Mouse (Mus musculus): ENCODE measurements around the gene Ciart.

The Ciart gene

DNA sequence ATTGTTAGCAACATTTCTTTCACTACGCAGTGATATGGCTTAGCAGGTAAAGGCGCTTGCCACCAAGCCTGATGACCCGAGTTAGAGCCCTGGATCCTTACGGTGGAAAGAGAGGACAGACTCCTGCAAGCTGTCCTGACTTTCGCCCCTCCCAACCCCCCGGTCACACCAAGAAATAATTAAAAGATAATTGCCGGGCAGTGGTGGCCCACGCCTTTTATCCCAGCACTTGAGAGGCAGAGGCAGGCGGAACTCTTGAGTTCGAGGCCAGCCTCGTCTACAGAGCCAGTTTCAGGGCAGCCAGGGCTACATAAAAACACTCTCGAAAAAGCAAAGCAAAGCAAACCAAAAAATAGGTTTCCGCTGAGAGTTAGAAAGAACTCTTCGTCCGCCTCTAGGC, 11.1 kb downstream of the Ciart start:
- in situ Hi-C loops (cut with MboI; ENCODE audit: unreplicated experiment in 2 of 2): loop anchor here in 1 of 2 experiments (5.0 kb wide), 1 partner anchor 186 kb away; the partner anchor contains the start of gene Vps45

DNA sequence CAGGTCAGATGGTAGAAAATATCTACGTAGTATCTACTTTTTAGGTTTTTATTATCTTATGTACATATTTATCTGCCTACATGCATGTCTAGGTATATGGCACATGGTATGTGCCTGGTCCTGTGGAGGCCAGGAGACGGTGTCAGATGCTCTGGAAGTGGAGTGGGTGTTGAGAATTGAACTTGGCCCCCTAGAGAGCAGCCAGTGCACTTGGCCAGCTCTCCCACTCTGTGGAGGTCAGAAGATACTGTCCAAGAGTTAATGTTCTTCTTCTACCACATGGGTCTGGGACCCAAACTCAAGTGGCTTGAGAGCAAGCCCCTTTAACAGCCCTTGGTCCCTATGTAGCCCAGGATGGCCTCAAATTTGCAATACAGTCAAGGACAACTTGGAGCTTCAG, 14.6 kb downstream of the Ciart start:
- in situ Hi-C loops (cut with MboI; ENCODE audit: unreplicated experiment in 2 of 2): loop anchor here (5.0 to 10.0 kb wide), 2 partner anchors 40 to 47 kb away; no protein-coding TSS in a partner anchor

DNA sequence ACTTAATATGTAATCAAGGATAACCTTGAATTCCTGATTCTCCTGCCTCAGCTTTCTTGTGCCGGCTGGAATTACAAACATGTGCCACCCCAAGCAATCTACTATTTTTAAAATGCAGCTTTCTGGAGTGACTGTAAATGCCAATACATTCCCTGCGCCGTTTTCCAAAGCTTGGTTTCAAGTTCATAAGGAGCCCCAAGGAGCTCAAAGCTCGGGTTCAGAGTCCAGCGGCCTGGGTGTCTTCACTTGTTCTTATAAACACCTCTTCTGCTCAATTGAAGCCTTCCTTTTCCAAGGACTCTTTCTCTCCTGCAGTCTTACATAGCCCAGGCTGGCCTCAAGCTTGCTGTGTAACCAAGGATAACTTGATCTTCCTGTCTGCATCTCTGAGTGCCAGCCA, 16.0 kb downstream of the Ciart start:
- in situ Hi-C loops (cut with MboI; ENCODE audit: unreplicated experiment in 2 of 2): loop anchor here (5.0 to 10.0 kb wide), 2 partner anchors 41 to 49 kb away; no protein-coding TSS in a partner anchor

DNA sequence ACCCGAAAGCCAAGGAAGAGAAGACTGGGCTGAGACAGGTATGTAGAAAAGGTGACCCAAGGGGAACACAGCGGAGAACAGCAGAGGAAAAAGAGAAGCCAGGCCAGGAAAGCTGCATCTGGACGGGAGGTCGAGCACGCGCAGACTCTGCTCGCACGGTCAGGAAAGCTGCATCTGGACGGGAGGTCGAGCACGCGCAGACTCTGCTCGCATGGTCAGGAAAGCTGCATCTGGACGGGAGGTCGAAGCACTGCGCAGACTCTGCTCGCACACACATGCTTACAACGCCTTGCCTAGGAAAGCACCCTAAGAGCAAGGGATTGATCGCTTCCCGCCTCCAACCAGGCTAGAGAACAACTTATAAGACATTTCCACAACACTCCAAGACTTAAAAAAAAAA, 16.5 kb downstream of the Ciart start:
- in situ Hi-C loops (cut with MboI; ENCODE audit: unreplicated experiment in 2 of 2): loop anchor here (5.0 to 10.0 kb wide), 2 partner anchors 42 to 49 kb away; no protein-coding TSS in a partner anchor

DNA sequence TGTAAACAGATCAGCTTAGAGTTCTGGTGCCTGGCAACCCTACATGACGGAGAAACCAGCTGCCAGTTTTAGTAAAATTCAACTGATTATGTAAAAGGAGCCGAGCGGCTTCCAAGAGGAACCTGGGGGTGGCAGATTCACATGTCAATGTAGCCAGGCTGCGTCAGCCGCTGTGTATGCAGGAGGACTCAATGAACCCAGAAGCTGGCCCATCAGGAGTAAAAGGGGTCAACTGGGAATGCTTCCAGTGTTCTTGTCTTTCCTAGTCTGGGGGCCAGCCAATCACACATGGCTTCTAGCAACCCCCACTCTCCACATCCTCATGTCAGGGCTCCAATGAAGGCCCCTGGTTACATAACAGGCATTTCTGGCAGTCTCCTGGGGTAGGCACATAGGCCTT, 17.0 kb downstream of the Ciart start:
- in situ Hi-C loops (cut with MboI; ENCODE audit: unreplicated experiment in 2 of 2): loop anchor here (5.0 to 10.0 kb wide), 2 partner anchors 42 to 50 kb away; no protein-coding TSS in a partner anchor

DNA sequence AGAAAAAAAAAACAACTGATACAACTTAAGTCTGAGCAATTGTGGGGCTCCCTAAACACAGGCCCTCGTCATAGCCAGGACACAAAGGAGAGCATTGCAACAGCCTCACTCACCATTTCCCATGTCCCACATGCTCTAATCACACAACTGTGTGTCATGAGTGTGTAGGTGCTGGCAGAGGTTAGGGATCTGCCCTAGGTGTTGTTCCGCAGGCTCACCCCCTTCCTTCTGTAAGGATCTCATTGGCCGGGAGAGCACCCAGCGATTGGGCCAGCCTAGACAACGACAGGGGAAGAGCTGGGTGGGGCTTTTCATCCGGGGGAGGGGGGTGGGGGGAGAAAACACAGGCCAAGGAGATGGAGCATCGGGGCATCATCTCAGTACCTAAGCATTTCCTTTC, 18.5 kb downstream of the Ciart start:
- in situ Hi-C loops (cut with MboI; ENCODE audit: unreplicated experiment in 2 of 2): loop anchor here in 1 of 2 experiments (5.0 to 10.0 kb wide), 2 partner anchors 51 to 99 kb away; no protein-coding TSS in a partner anchor

DNA sequence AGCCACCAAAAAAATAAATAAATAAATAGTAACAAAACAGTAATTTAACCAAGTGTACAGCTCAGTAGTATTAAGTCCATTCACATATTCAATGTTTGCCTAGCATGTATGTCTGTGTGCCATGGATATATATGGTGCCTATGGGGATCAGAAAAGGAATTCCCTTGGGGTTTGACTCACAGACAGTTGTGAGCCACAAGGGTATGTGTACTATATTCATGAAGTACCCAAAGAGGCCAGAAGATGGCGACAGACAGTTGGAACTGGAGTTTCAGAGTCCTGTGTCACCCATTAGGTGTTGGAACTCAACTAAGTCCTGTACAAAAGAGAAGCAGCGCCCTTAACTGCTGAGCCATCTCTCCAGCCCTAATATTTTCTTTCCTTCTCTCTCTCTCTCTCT, 20.3 kb downstream of the Ciart start:
- in situ Hi-C loops (cut with MboI; ENCODE audit: unreplicated experiment in 2 of 2): loop anchor here in 1 of 2 experiments (5.0 to 10.0 kb wide), 2 partner anchors 53 to 101 kb away; no protein-coding TSS in a partner anchor

DNA sequence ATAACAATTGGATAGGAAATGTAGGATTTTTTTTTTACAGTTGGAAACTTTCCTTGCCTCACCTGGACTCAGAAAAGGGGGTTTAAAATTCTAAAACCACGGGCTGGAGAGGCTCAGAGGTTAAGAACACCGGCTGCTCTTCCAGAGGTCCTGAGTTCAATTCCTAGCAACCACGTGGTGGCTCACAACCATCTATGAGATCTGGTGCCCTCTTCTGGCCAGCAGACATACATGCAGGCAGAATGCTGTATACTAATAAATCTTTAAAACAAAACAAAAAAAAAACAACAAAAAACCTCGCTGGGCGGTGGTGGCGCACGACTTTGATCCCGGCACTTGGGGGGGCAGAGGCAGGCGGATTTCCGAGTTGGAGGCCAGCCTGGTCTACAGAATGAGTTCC, 20.8 kb downstream of the Ciart start:
- in situ Hi-C loops (cut with MboI; ENCODE audit: unreplicated experiment in 2 of 2): loop anchor here in 1 of 2 experiments (5.0 to 10.0 kb wide), 2 partner anchors 54 to 101 kb away; no protein-coding TSS in a partner anchor

DNA sequence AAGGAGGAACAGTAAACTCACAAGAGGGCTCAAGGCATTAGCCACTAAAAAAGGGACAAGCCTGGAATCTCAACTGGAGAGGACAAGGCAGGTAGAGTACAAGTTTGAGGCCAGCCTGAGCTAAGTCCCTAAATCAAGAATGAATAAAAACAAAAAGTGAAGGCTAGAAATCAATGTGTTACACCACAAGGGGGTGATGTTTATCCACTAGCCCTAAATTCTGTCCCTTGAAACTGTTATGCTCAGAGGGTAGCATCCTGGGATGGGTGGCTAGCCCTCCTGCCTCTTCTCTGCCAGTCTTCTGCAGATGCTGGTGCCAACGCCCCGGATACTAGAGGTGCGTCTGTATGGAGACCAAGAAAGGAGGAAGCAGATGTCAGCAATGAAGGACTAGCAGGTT, 21.7 kb downstream of the Ciart start:
- in situ Hi-C loops (cut with MboI; ENCODE audit: unreplicated experiment in 2 of 2): loop anchor here in 1 of 2 experiments (5.0 to 10.0 kb wide), 2 partner anchors 54 to 102 kb away; no protein-coding TSS in a partner anchor

DNA sequence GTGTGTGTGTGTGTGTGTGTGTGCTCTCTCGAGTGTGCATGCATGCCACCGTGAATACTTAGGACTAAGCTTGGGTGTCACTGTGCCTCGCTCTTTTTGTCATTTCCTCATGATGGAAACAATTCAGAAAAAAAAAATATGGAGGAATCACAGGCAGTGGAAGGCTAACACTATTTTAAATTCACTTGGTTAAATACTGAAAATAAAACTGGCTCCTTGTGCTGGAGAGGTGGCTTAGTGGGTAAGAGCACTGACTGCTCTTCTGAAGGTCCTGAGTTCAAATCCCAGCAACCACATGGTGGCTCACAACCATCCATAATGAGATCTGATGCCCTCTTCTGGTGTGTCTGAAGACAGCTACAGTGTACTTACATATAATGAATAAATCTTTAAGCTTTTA, 23.8 kb downstream of the Ciart start:
- in situ Hi-C loops (cut with MboI; ENCODE audit: unreplicated experiment in 2 of 2): loop anchor here in 1 of 2 experiments (5.0 kb wide), 1 partner anchor 104 kb away; no protein-coding TSS in a partner anchor

DNA sequence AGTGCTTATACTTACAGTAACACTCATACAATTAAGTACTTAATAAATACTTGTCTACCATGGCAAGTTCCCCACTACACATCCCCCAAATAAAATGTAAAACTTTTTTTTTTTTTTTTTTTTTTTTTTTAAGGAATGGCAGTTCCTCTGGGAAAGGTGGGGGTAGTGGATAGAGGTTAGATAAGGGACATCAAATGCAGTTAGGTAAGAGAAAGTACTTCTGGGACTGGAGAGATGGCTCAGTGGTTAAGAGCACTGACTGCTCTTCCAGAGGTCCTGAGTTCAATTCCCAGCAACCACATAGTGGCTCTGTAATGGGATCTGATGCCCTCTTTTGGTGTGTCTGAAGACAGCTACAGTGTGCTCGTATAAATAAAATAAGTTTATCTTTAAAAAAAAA, 25.0 kb downstream of the Ciart start:
- in situ Hi-C loops (cut with MboI; ENCODE audit: unreplicated experiment in 2 of 2): loop anchor here in 1 of 2 experiments (5.0 kb wide), 1 partner anchor 105 kb away; no protein-coding TSS in a partner anchor

DNA sequence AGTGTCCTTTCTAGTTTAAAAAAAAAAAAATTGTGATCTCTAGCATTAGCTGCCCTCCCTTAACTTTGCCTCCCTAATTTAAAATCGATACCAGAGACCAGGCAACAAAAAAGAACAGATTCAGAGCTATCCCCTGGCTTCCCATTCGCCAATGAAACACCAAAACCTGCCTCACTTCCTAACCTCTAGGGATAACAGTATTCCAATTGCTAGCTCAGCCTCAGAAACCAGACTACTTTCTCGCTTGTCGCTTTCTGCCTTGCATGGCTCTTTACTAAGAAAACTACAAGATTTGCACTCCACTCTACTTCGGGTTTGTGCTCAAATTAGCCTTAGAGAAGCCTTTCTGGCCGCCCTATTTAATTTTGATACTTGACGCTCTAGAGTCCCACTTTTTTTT, 25.9 kb downstream of the Ciart start:
- in situ Hi-C loops (cut with MboI; ENCODE audit: unreplicated experiment in 2 of 2): loop anchor here in 1 of 2 experiments (5.0 kb wide), 1 partner anchor 106 kb away; no protein-coding TSS in a partner anchor

DNA sequence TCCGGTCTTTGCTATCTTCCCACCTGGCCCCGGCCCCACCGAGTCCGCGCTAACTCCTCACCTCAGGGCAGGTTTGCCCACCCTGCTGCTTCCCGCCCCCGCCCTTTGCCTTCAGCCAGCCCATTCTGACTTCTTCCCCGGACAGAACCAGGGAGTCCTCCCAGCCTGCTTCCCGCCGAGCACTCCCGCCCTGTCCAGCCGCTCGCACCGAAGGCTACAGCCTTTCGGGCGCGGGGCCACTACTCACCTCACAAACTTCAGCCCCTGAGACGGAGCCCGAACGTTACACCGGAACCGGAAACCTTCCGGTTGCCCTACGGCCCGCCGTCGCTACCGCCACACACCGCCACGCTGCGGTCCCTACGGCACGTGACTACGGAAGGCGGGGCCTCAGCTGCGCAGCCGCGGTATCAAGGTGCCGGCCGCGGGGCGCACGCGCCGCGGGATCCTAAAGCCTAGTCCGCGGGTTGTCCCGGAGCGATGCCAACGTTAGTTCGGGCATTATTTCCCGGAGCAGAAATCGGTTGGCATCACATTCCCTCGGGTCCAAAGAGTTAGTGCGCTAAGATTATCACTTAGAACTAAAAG, 26.5 kb downstream of the Ciart start, which contains the start of gene Prpf3:
Gene Prpf3 (minus strand): TSS at position 384 of the 588 bp plus-strand sequence.
- in situ Hi-C loops (cut with MboI; ENCODE audit: unreplicated experiment in 2 of 2): loop anchor here in 1 of 2 experiments (5.0 kb wide), 1 partner anchor 107 kb away; no protein-coding TSS in a partner anchor

DNA sequence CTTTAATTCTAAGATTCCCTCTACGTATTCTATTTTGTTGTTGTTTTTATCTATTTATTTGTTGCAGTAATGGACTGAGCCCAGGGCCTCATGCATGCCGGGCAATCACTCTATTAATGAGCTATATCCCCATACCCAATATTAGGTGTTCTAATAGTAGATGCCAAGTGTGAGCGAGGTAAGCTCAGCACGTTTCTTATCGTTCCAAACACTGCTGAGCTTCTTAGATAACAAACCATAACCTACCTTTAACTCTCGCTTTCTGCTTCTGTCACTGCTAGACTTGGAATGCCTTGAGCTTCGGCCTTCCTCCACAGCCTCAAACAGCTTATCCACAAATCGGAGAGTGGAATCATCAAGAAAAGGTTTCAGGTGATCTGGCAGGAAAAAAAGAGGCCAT, 30.7 kb downstream of the Ciart start:
- in situ Hi-C loops (cut with MboI; ENCODE audit: unreplicated experiment in 2 of 2): loop anchor here in 1 of 2 experiments (5.0 kb wide), 1 partner anchor 344 kb away; no protein-coding TSS in a partner anchor

DNA sequence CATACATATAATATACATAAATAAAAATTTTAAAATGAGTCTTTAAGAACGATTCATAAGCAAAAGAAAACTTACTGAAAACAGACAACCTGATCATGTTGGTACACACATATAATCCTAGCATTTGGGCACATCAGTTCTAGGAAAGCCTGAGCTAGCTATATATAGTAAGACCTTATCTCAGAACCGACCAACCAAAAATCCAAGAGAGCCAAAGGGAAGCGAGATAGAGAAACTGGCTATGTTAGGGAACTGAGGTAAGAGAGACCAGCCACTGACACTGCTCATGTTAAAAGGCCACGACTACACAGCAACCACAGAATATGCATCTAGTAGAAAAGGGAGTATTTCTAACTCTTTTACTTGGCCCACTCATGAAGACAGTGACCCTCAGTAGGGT, 31.4 kb downstream of the Ciart start:
- in situ Hi-C loops (cut with MboI; ENCODE audit: unreplicated experiment in 2 of 2): loop anchor here in 1 of 2 experiments (5.0 kb wide), 1 partner anchor 343 kb away; no protein-coding TSS in a partner anchor

DNA sequence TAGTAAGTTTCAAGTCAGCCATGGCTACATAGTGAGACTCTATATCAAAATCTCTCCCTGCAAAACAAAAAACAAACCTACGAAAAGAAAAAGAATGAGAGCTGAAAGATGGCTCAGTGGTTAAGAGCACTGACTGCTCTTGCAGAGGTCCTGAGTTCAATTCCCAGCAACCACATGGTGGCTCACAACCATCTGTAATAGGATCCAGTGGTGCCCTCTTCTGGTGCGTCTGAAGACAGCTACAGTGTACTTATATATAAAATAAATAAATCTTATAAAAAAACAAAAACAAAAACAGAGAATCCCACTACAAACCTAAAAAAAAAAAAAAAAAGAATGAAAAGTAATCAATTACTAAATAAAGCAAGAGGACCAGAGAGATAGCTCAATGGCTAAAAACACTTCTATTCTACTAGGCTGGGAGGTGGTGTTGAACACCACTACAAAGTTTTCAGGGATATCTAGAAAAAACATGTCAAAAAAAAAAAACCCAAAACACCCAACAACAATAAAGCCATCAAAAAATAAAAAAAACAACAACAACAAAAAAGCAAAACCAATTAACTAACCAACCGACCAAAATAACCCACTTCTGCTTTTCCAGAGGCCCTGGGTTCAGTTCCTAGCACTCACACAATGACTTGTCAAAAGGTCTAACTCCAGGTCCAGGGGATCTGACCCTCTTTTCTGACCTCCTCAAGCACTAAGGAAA, 39.4 kb downstream of the Ciart start:
- in situ Hi-C loops (cut with MboI; ENCODE audit: unreplicated experiment in 2 of 2): no loop called here

DNA sequence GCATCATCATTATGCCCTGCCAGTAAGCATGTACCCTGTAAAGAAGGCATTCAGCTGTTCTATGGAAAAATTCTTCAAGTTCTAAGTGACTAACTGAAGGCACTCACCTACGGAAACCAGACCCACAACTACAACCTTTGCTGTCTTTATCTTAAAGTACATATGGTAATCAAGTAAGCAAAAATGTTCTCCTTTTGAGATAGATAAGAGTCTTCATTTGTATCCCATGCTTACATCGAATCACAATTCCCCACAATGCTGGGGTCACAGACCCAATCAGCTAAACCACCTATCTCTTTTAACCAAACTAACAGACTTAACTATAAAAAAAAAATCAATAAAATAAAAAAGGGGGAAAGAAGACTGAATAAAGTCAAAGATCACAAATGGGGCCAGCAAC, 42.8 kb downstream of the Ciart start:
- in situ Hi-C loops (cut with MboI; ENCODE audit: unreplicated experiment in 2 of 2): no loop called here

DNA sequence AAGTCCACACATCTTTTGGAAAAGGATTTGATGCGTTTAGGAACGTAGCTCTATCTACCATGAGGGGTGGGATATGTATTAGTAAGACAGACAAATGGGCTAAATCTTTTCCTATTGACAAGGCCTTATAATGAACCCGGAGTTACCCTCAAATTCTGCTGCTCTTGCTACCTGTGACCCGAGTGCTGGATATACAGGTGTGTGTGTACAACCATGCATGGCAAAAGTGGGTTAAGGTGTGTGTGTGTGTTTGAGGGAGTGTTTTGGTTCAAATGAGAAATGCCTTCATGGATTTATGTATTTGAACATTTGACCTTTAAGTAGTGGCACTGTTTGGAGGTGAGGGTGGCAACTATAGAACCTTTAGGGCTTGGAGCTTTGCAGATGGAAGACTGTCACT, 53.0 kb downstream of the Ciart start:
- in situ Hi-C loops (cut with MboI; ENCODE audit: unreplicated experiment in 2 of 2): no loop called here

All from v-Abl transformed pro-B cells (cell line).